ENCODE assay signal across 8 mouse cellular contexts in genomic region chr2:167933397-167933796, GRCm38 (mm10). TPM values are rescaled to one million over a fixed set of nuclear protein-coding genes. Genes with fewer than 3 reads are reported as not detected.
A peak's percentile ranks its signal among the peaks of the same experiment; 100 is the strongest.
DNase-seq lines count a peak whose midpoint lies in the region; ATAC-seq lines count a peak whose summit lies in the region.
"Had no signal": no experiment of that assay in that cellular context is flagged by ENCODE, and none has a peak within 500 bp of the region (broad histone marks: within the 10 kb centered on the region; RNA-seq: fewer than 3 reads in every experiment).

No protein-coding gene starts in this region.

- 38% methylated on average over 7 of the region's 7 CpGs for WGBS in lung, embryonic 16.5 days
- 64% methylated on average over 7 of the region's 7 CpGs for WGBS in limb, embryonic 11.5 days
- 26% methylated on average over 7 of the region's 7 CpGs for WGBS in stomach, embryonic 14.5 days

- H3K27ac ChIP-seq in lung, embryonic 16.5 days (ENCODE audit: low read length), result no peak overlapping the region
- H3K27ac ChIP-seq in limb, embryonic 11.5 days (replicated peaks; ENCODE audit: low read depth, low read length), result no peak overlapping the region
- H3K27ac ChIP-seq in stomach, embryonic 14.5 days (ENCODE audit: low read length), result no peak overlapping the region

- no peak for DNase-seq in lung, postnatal 14 days
- peak; percentile 40 for DNase-seq in fat pad, adult 2 months (ENCODE audit: extremely low read depth, low read depth, low spot score)
- no peak for DNase-seq in limb, embryonic 11.5 days (ENCODE audit: low spot score)
- DNase-seq in left cerebral cortex, postnatal 10 days (ENCODE audit: extremely low spot score in 1 of 2, low spot score in 2 of 2), result no peak
- no peak for DNase-seq in cerebellum, postnatal 4 days (ENCODE audit: low spot score in 2 of 2)
- DNase-seq: adrenal gland, adult 2 months had no signal

- ATAC-seq in lung, embryonic 16.5 days (ENCODE audit: low read depth), result no peak
- ATAC-seq in limb, embryonic 11.5 days (ENCODE audit: insufficient number of reproducible peaks, low FRiP score, low TSS enrichment, low read depth), result no peak
- no peak for ATAC-seq in stomach, embryonic 14.5 days (ENCODE audit: insufficient number of reproducible peaks, insufficient read depth, low FRiP score, low read depth)

- H3K9me3 ChIP-seq in lung, embryonic 16.5 days (ENCODE audit: control insufficient read depth, low read length), result no peaks in the 10 kb centered on the region
- no peaks in the 10 kb centered on the region for H3K9me3 ChIP-seq in limb, embryonic 11.5 days (ENCODE audit: control insufficient read depth, low read length)
- H3K9me3 ChIP-seq in stomach, embryonic 14.5 days (ENCODE audit: control insufficient read depth, low read depth, low read length), result no peaks in the 10 kb centered on the region

- H3K4me3 ChIP-seq in lung, embryonic 16.5 days (ENCODE audit: low read length), result peak overlapping the region; percentile 67
- H3K4me3 ChIP-seq in limb, embryonic 11.5 days (ENCODE audit: low read depth, low read length), result peak overlapping the region; percentile 92; the same call in 1 of the 2 replicates
- H3K4me3 ChIP-seq in stomach, embryonic 14.5 days (ENCODE audit: low read depth, low read length), result peak overlapping the region; percentile 74

- peak overlapping the region; percentile 88 for H3K9ac ChIP-seq in lung, embryonic 16.5 days (ENCODE audit: low read length)
- peak overlapping the region; percentile 86; the same call in 1 of the 2 replicates for H3K9ac ChIP-seq in limb, embryonic 11.5 days (ENCODE audit: low read length)
- peak overlapping the region; percentile 87; the same call in 1 of the 2 replicates for H3K9ac ChIP-seq in stomach, embryonic 14.5 days (replicated peaks; ENCODE audit: low read depth, low read length)

- peak overlapping the region; percentile 73 for H3K4me2 ChIP-seq in lung, embryonic 16.5 days (ENCODE audit: low read depth, low read length)
- H3K4me2 ChIP-seq in limb, embryonic 11.5 days (ENCODE audit: low read depth, severe bottlenecking), result peak overlapping the region; percentile 90
- H3K4me2 ChIP-seq in stomach, embryonic 14.5 days (replicated peaks; ENCODE audit: low read depth, low read length), result peak overlapping the region; percentile 93

- intact Hi-C loops in left cerebral cortex, postnatal 10 days (cut with DNase I), result no loop called here

- H3K4me1 ChIP-seq in lung, embryonic 16.5 days (replicated peaks; ENCODE audit: control insufficient read depth, insufficient read depth, low read length), result peaks cover 29% of the 10 kb centered on the region
- peaks cover 6% of the 10 kb centered on the region for H3K4me1 ChIP-seq in limb, embryonic 11.5 days (ENCODE audit: control insufficient read depth, insufficient read depth, low read length)
- H3K4me1 ChIP-seq in stomach, embryonic 14.5 days (ENCODE audit: control insufficient read depth, insufficient read depth, low read length), result peaks cover 11% of the 10 kb centered on the region

- no peaks in the 10 kb centered on the region for H3K27me3 ChIP-seq in lung, embryonic 16.5 days (ENCODE audit: control insufficient read depth, insufficient read depth, low read depth, low read length)
- H3K27me3 ChIP-seq in limb, embryonic 11.5 days (ENCODE audit: control insufficient read depth, insufficient read depth, low read length), result no peaks in the 10 kb centered on the region
- H3K27me3 ChIP-seq in stomach, embryonic 14.5 days (ENCODE audit: control insufficient read depth, insufficient read depth, low read length), result no peaks in the 10 kb centered on the region

- H3K36me3 ChIP-seq in lung, embryonic 16.5 days (ENCODE audit: control insufficient read depth, insufficient read depth, low read length), result no peaks in the 10 kb centered on the region
- no peaks in the 10 kb centered on the region for H3K36me3 ChIP-seq in limb, embryonic 11.5 days (ENCODE audit: control insufficient read depth, insufficient read depth, low read length)
- no peaks in the 10 kb centered on the region for H3K36me3 ChIP-seq in stomach, embryonic 14.5 days (ENCODE audit: control insufficient read depth, insufficient read depth, low read length)

RNA-seq across cellular contexts. Expression of gene Ptpn1, which starts 1.5 kb away (rescaled TPM):
- polyA plus RNA-seq in lung, embryonic 16.5 days (2015; fragmentation: Nextera tagmentation; extraction: Ambion mirVana), result 56.3 and 73.3 TPM in 2 replicates
- 57.4 and 61.2 TPM in 2 replicates for polyA plus RNA-seq in limb, embryonic 11.5 days (2014; fragmentation: Nextera tagmentation; extraction: Ambion mirVana)
- 41.0 and 42.7 TPM in 2 replicates for polyA plus RNA-seq in stomach, embryonic 14.5 days (2014; fragmentation: Nextera tagmentation; extraction: Ambion mirVana)
- 10 to 100 TPM; 54.8 to 65.3 TPM for total RNA-seq in left cerebral cortex, postnatal 10 days (2021)
